Mouse (Mus musculus) midbrain, postnatal 0 days (tissue): ENCODE results near the gene Cabp5. TPM values are rescaled to one million over a fixed set of nuclear protein-coding genes. Genes with fewer than 3 reads are reported as not detected.
"Not testable (repeated sequence)": the region's sequence is repeated elsewhere in the genome, so short reads cannot be mapped to it uniquely, and the experiment has no call there.

Source experiments
- ATAC-seq: fragments of 200-750 bp; cut with Nextera tagmentation; 2 replicates; pipeline ENCODE4 v1.8.0; 2017; ENCODE audit warnings: moderate number of reproducible peaks, mild to moderate bottlenecking, moderate TSS enrichment, moderate library complexity; ENCODE audit not compliant: low FRiP score
- DNase-seq: peaks from one replicate; pipeline ENCODE4 v3.0.0-alpha.2; 2015; ENCODE audit warnings: low spot score
- H3K27ac ChIP-seq: fragments of 300-500 bp; sonication (generic); 2 replicates; pipeline ENCODE4 v1.5.1; 2014; ENCODE audit warnings: low read depth, mild to moderate bottlenecking, low read length, mixed read lengths
- H3K27me3 ChIP-seq: fragments of 300-500 bp; sonication (generic); 2 replicates; pipeline ENCODE4 v1.6.1; 2014; ENCODE audit warnings: low read length, control low read depth, mixed read lengths; ENCODE audit not compliant: insufficient read depth
- H3K36me3 ChIP-seq: fragments of 300-500 bp; sonication (generic); 2 replicates; pipeline ENCODE4 v1.6.1; 2014; ENCODE audit warnings: low read length, control low read depth, mixed read lengths; ENCODE audit not compliant: insufficient read depth
- H3K4me1 ChIP-seq: fragments of 300-500 bp; sonication (generic); 2 replicates; pipeline ENCODE4 v1.6.1; 2014; ENCODE audit warnings: mild to moderate bottlenecking, control low read depth, antibody characterized with exemption, low read length, mixed read lengths; ENCODE audit not compliant: insufficient read depth
- H3K4me2 ChIP-seq: fragments of 300-500 bp; sonication (generic); 2 replicates; pipeline ENCODE4 v1.6.1; 2014; ENCODE audit warnings: low read depth, mild to moderate bottlenecking, low read length, mixed read lengths; ENCODE audit not compliant: poor library complexity, severe bottlenecking
- H3K4me3 ChIP-seq: fragments of 300-500 bp; sonication (generic); 2 replicates; pipeline ENCODE4 v1.5.1; 2014; ENCODE audit warnings: low read depth, mild to moderate bottlenecking, low read length, moderate library complexity
- H3K9ac ChIP-seq: fragments of 300-500 bp; sonication (generic); replicated peaks from 2 replicates; pipeline ENCODE4 v1.6.1; 2014; ENCODE audit warnings: mild to moderate bottlenecking, low read length, moderate library complexity, mixed read lengths; ENCODE audit not compliant: poor library complexity, severe bottlenecking
- H3K9me3 ChIP-seq: fragments of 300-500 bp; sonication (generic); 2 replicates; pipeline ENCODE4 v1.6.1; 2016; ENCODE audit warnings: low read length, control low read depth
- CTCF ChIP-seq: IDR thresholded peaks from 2 replicates; pipeline ENCODE4 v1.5.1; 2016; ENCODE audit warnings: antibody characterized with exemption, mild to moderate bottlenecking
- WGBS: fragments of 180-500 bp; shearing (Covaris S2); extraction: QIAGEN DNeasy Blood & Tissue Kit; methylation state at CpG from one replicate; pipeline ENCODE4 v1.1.7; 2014; 5-methylcytosine and 5-hydroxymethylcytosine counted together
- polyA plus RNA-seq: library from polyadenylated mRNA; unstranded; fragments of >200 nt; fragmentation: Nextera tagmentation; extraction: Ambion mirVana; gene quantifications from 2 replicates; pipeline ENCODE4 v1.2.1, GENCODE M21; 2015
- total RNA-seq: library from RNA; depleted of rRNA; stranded (reverse); fragments of >200 nt; gene quantifications from 2 replicates; pipeline ENCODE4 v1.2.3, GENCODE M21; 2014; rRNA removed

Cabp5 gene
- total RNA-seq, result not detected in 2 replicates
- not detected in 2 replicates for polyA plus RNA-seq

DNA sequence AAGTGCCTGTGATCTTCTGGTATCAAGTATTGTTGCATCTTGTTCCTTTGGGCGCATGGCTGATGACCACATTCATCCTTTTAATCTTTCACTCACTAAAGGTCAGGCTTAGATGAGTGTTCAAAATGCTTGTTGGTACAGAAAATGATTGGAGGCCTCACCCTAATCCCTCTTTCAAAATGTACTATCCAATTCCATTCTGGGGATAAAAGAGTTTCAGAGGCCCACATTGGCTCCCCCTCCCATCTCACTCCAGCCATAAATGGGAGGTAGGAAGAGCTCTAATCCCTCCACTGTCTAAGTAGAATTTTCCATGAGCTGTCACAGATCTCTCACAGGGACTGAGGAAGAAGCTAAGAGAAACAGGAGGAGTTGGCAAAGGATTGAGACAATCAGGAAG, at the start of gene Cabp5:
Cabp5 (plus strand) TSS at position 301 of the 400 bp plus-strand sequence.
- Histone ChIP-seq H3K36me3 (no peaks in the 10 kb centered on the region), H3K4me1 (no peaks in the 10 kb centered on the region), H3K4me2 (no peak within 1 kb of the TSS), H3K9me3 (no peaks in the 10 kb centered on the region), H3K27ac (no peak within 1 kb of the TSS), H3K9ac (no peak within 1 kb of the TSS), H3K4me3 (no peak within 1 kb of the TSS), H3K27me3 (no peaks in the 10 kb centered on the region)
- no peak for TF ChIP-seq CTCF
- ATAC-seq (no peak), DNase-seq (no peak)
- WGBS, result 91% methylated on average over 1 of the region's 1 CpGs

DNA sequence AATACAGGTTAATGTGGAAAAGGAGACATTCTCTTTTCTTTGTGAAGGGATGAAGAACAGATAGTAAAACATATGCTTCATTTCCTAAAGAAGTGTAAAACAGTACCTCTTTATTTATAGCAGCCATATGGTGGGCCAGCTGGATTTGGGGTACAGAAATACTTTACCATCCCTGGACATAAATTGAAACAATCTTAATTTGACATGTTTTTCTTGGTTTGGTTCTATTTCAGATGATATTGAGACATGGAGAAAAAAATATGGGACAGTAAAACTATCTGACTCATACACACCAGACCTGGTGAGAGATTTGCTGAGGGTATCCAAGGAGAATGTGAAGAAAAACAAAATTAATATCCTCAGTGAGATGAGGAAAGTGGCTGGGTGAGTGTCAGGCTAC, 42.0 kb upstream of the Cabp5 start:
- H3K9ac ChIP-seq, result no peak overlapping the region
- DNase-seq, result no peak
- H3K4me1 ChIP-seq, result no peaks in the 10 kb centered on the region
- H3K4me3 ChIP-seq, result no peak overlapping the region
- TF ChIP-seq CTCF, result no peak
- ATAC-seq, result no peak
- no peak overlapping the region for H3K27ac ChIP-seq
- no peaks in the 10 kb centered on the region for H3K9me3 ChIP-seq
- no peaks in the 10 kb centered on the region for H3K27me3 ChIP-seq
- peaks cover 7% of the 10 kb centered on the region; the same call in 1 of the 2 replicates for H3K36me3 ChIP-seq
- H3K4me2 ChIP-seq, result no peak overlapping the region

DNA sequence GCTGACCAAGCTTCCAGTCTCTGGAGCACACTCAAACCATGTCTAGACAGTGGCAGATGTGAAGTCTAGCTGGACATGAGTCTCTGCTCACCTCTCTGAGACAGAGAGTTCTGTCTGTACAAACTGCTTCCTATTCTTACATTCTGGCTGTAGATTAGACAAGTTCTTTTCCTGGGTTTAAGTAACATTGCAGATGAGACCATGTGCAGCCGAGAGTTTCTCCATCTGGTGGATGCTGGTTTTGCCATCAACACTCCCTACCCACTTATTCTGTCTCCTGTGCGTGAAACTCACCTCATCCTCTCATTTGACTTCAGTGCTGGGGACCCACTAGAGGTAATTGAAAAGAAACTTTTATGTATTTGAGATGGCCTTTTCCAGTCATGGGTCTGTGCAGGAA, 17.3 kb upstream of the Cabp5 start:
- no peak for TF ChIP-seq CTCF
- no peak overlapping the region for H3K4me2 ChIP-seq
- H3K9me3 ChIP-seq, result no peaks in the 10 kb centered on the region
- H3K4me3 ChIP-seq, result no peak overlapping the region
- ATAC-seq (no peak), DNase-seq (no peak)
- H3K27ac ChIP-seq, result no peak overlapping the region
- H3K27me3 ChIP-seq, result no peaks in the 10 kb centered on the region
- no peaks in the 10 kb centered on the region for H3K36me3 ChIP-seq
- no peak overlapping the region for H3K9ac ChIP-seq
- H3K4me1 ChIP-seq, result no peaks in the 10 kb centered on the region
- 86% methylated on average over 2 of the region's 2 CpGs for WGBS

DNA sequence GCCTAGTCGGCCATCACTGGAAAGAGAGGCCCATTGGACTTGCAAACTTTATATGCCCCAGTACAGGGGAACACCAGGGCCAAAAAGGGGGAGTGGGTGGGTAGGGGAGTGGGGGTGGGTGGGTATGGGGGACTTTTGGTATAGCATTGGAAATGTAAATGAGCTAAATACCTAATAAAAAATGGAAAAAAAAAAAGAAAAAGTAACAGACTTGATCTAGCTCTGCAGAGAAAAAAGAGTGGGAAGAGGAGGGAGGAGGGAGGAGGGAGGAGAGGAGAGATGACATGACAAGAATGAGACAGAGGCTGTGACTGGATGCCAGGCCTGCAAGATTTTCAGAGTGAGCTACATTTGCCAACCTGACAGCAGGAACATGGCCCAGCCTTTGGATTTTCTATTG, 52.6 kb downstream of the Cabp5 start, which contains the start of gene Bsph1:
Bsph1 (plus strand) TSS at position 301 of the 400 bp plus-strand sequence.
- peaks cover 11% of the 10 kb centered on the region; the same call in 1 of the 2 replicates for H3K9me3 ChIP-seq
- H3K27me3 ChIP-seq, H3K27ac ChIP-seq, H3K9ac ChIP-seq, H3K36me3 ChIP-seq, H3K4me2 ChIP-seq, H3K4me1 ChIP-seq, ATAC-seq, DNase-seq, H3K4me3 ChIP-seq: not testable (repeated sequence)
- WGBS, result 50% methylated on average over 1 of the region's 1 CpGs

Other genes starting within 250 kb of the Cabp5 start
- not detected in 2 replicates for gene Vmn1r88, start 238.6 kb upstream of the Cabp5 start, total RNA-seq
- gene Vmn1r88, start 238.6 kb upstream of the Cabp5 start, polyA plus RNA-seq, result 0.01 TPM in 1 of 2 replicates, not detected in the other
- gene Vmn1r89, start 185.1 kb upstream of the Cabp5 start, total RNA-seq, result not detected in 2 replicates
- not detected in 2 replicates for gene Vmn1r89, start 185.1 kb upstream of the Cabp5 start, polyA plus RNA-seq
- gene Lig1, start 120.8 kb upstream of the Cabp5 start, total RNA-seq, result 14.3 and 15.9 TPM in 2 replicates
- 33.7 and 35.3 TPM in 2 replicates for gene Lig1, start 120.8 kb upstream of the Cabp5 start, polyA plus RNA-seq
- 10.9 and 11.5 TPM in 2 replicates for gene Zswim9, start 119.4 kb upstream of the Cabp5 start, total RNA-seq
- 6.6 and 8.1 TPM in 2 replicates for gene Zswim9, start 119.4 kb upstream of the Cabp5 start, polyA plus RNA-seq
- gene Pla2g4c, start 73.5 kb upstream of the Cabp5 start, total RNA-seq, result 0.16 and 0.61 TPM in 2 replicates
- gene Pla2g4c, start 73.5 kb upstream of the Cabp5 start, polyA plus RNA-seq, result 0.27 and 0.32 TPM in 2 replicates
- gene Bsph1, start 52.7 kb downstream of the Cabp5 start, total RNA-seq, result not detected in 2 replicates
- not detected in 2 replicates for gene Bsph1, start 52.7 kb downstream of the Cabp5 start, polyA plus RNA-seq
- not detected in 2 replicates for gene Bsph2, start 172.9 kb downstream of the Cabp5 start, total RNA-seq
- gene Bsph2, start 172.9 kb downstream of the Cabp5 start, polyA plus RNA-seq, result not detected in 2 replicates
- gene Sult2a5, start 225.8 kb downstream of the Cabp5 start, total RNA-seq, result not detected in 2 replicates
- gene Sult2a5, start 225.8 kb downstream of the Cabp5 start, polyA plus RNA-seq, result not detected in 2 replicates